Mouse (Mus musculus) embryonic fibroblast, embryonic 13.5 days (primary cell): ENCODE data around the gene Gm5134.

Experiments used
- CTCF ChIP-seq: IDR thresholded peaks from 2 replicates; pipeline ENCODE4 v1.5.1; 2011; ENCODE audit warnings: mild to moderate bottlenecking, control low read depth, low read length, moderate library complexity, borderline replicate concordance; ENCODE audit not compliant: insufficient read depth
- POLR2A ChIP-seq: IDR thresholded peaks from 2 replicates; pipeline ENCODE4 v1.6.1; 2011; ENCODE audit warnings: low read depth, mild to moderate bottlenecking, control low read depth, low read length, moderate library complexity

- TF ChIP-seq POLR2A: no peak
- TF ChIP-seq CTCF: no peak
Measured at GRCm38 (mm10) chr10:76012922-76013321, 58.6 kb downstream of the Gm5134 start.
